Mouse (Mus musculus) left cerebral cortex, postnatal 4 days (tissue): ENCODE data around the gene Gnb1l. TPM values are rescaled to one million over a fixed set of nuclear protein-coding genes. Genes with fewer than 3 reads are reported as not detected.
A peak's percentile ranks its signal among the peaks of the same experiment; 100 is the strongest.

Experiments used
- DNase-seq: peaks from one replicate; pipeline ENCODE4 v3.0.0-alpha.2; 2022
- intact Hi-C: fragments of 180-260 bp; cut with DNase I; formaldehyde crosslinking; loops from one replicate; pipeline ENCODE4 v1.15.1; 2025
- total RNA-seq, 2 experiments: library from RNA; stranded (reverse); gene quantifications; 2 replicates each; pipeline ENCODE4 v1.2.3; 2021

Gnb1l gene
- total RNA-seq, 2 experiments from 2014 or later: 9.0 to 9.2 TPM

GRCm38 (mm10) chr16:18585676-18586075 is 87.2 kb downstream of the Gnb1l start:
- DNase-seq: no peak
- intact Hi-C loops: loop anchor here (10.0 kb wide), 1 partner anchor 141 kb away; no protein-coding TSS in a partner anchor

- DNase-seq: no peak
- intact Hi-C loops: loop anchor here (10.0 kb wide), 1 partner anchor 141 kb away; no protein-coding TSS in a partner anchor
These were observed 87.8 kb downstream of the Gnb1l start for GRCm38 (mm10) chr16:18586076-18586905.

- no peak for DNase-seq
- intact Hi-C loops: loop anchor here (10.0 kb wide), 1 partner anchor 142 kb away; no protein-coding TSS in a partner anchor
These were observed 88.5 kb downstream of the Gnb1l start for GRCm38 (mm10) chr16:18586906-18587546.

- intact Hi-C loops: loop anchor here (10.0 kb wide), 1 partner anchor 143 kb away; no protein-coding TSS in a partner anchor
- no peak for DNase-seq
These were observed 89.6 kb downstream of the Gnb1l start for GRCm38 (mm10) chr16:18587847-18588737.

GRCm38 (mm10) chr16:18588738-18589055 is 90.2 kb downstream of the Gnb1l start:
- intact Hi-C loops: loop anchor here (10.0 kb wide), 1 partner anchor 144 kb away; no protein-coding TSS in a partner anchor
- no peak for DNase-seq

- DNase-seq: no peak
- intact Hi-C loops: loop anchor here (10.0 kb wide), 1 partner anchor 144 kb away; no protein-coding TSS in a partner anchor
These were observed 90.6 kb downstream of the Gnb1l start for GRCm38 (mm10) chr16:18589080-18589621.

GRCm38 (mm10) chr16:18589804-18590790 is 91.6 kb downstream of the Gnb1l start, which contains the start of gene Tbx1:
TSS of gene Tbx1 (minus strand) at chr16:18590671.
- no peak for DNase-seq
- intact Hi-C loops: loop anchor here (10.0 kb wide), 1 partner anchor 145 kb away; no protein-coding TSS in a partner anchor

GRCm38 (mm10) chr16:18591047-18592018 is 92.8 kb downstream of the Gnb1l start:
- intact Hi-C loops: no loop called here
- DNase-seq: no peak

- intact Hi-C loops: no loop called here
- no peak for DNase-seq
These were observed 95.4 kb downstream of the Gnb1l start for GRCm38 (mm10) chr16:18593930-18594329.

- DNase-seq: no peak
- intact Hi-C loops: no loop called here
These were observed 97.7 kb downstream of the Gnb1l start for GRCm38 (mm10) chr16:18596255-18596654.

GRCm38 (mm10) chr16:18598006-18598405 is 99.5 kb downstream of the Gnb1l start:
- intact Hi-C loops: no loop called here
- no peak for DNase-seq

GRCm38 (mm10) chr16:18601447-18601846 is 102.9 kb downstream of the Gnb1l start:
- intact Hi-C loops: no loop called here
- peak; percentile 62 for DNase-seq

GRCm38 (mm10) chr16:18604267-18604701 is 105.8 kb downstream of the Gnb1l start:
- intact Hi-C loops: no loop called here
- DNase-seq: no peak

GRCm38 (mm10) chr16:18605705-18606104 is 107.2 kb downstream of the Gnb1l start:
- no peak for DNase-seq
- intact Hi-C loops: no loop called here

- peak; percentile 62 for DNase-seq
- intact Hi-C loops: no loop called here
These were observed 109.7 kb downstream of the Gnb1l start for GRCm38 (mm10) chr16:18608226-18608625.

GRCm38 (mm10) chr16:18609099-18609498 is 110.6 kb downstream of the Gnb1l start:
- intact Hi-C loops: no loop called here
- no peak for DNase-seq

GRCm38 (mm10) chr16:18611752-18612151 is 113.2 kb downstream of the Gnb1l start:
- intact Hi-C loops: no loop called here
- no peak for DNase-seq

GRCm38 (mm10) chr16:18613301-18613700 is 114.8 kb downstream of the Gnb1l start:
- intact Hi-C loops: no loop called here
- DNase-seq: no peak
